Mouse (Mus musculus): Measurements from ENCODE around the gene Slc12a1.

- TF ChIP-seq POLR2A (IDR thresholded peaks at IDR 0.05; ENCODE audit: low read depth, low read length) (no peak), CTCF (IDR thresholded peaks at IDR 0.05; ENCODE audit: extremely low read depth, insufficient read length, insufficient replicate concordance, low read depth, low read length) (no peak)
These were observed 26.5 kb upstream of the Slc12a1 start for GRCm38 (mm10) chr2:125125824-125126223.

Data from small intestine, adult 2 months (tissue).